Mouse (Mus musculus) WW6 (cell line): ENCODE data around the gene Htra3.

Experiments
- DNase-seq: peaks from one replicate; pipeline ENCODE4 v3.0.0-alpha.2; 2013; ENCODE audit warnings: low read depth, low spot score

Gene Htra3

GRCm38 (mm10) chr5:35695815-35696214 is 16.2 kb upstream of the Htra3 start:
- peak; percentile 26 for DNase-seq

GRCm38 (mm10) chr5:35693638-35694037 is 14.1 kb upstream of the Htra3 start:
- DNase-seq = no peak

GRCm38 (mm10) chr5:35691246-35691645 is 11.7 kb upstream of the Htra3 start:
- DNase-seq = no peak

GRCm38 (mm10) chr5:35690485-35691165 is 11.0 kb upstream of the Htra3 start:
- DNase-seq = no peak

- DNase-seq = no peak
Measured at GRCm38 (mm10) chr5:35689374-35689773, 9.8 kb upstream of the Htra3 start.

GRCm38 (mm10) chr5:35688851-35689250 is 9.3 kb upstream of the Htra3 start:
- DNase-seq = no peak

GRCm38 (mm10) chr5:35687098-35687497 is 7.5 kb upstream of the Htra3 start:
- DNase-seq = no peak

GRCm38 (mm10) chr5:35686336-35686735 is 6.8 kb upstream of the Htra3 start:
- no peak for DNase-seq

GRCm38 (mm10) chr5:35685079-35685478 is 5.5 kb upstream of the Htra3 start:
- DNase-seq = no peak

GRCm38 (mm10) chr5:35680958-35681357 is 1.4 kb upstream of the Htra3 start:
- no peak for DNase-seq

GRCm38 (mm10) chr5:35676964-35677363 is 2.6 kb downstream of the Htra3 start:
- DNase-seq = no peak

- DNase-seq = no peak
Measured at GRCm38 (mm10) chr5:35674081-35674555, 5.5 kb downstream of the Htra3 start.

- no peak for DNase-seq
Measured at GRCm38 (mm10) chr5:35673086-35673485, 6.5 kb downstream of the Htra3 start.

- no peak for DNase-seq
Measured at GRCm38 (mm10) chr5:35672581-35672980, 7.0 kb downstream of the Htra3 start.

GRCm38 (mm10) chr5:35671474-35671891 is 8.1 kb downstream of the Htra3 start:
- DNase-seq = no peak

- DNase-seq = no peak
Measured at GRCm38 (mm10) chr5:35670412-35670801, 9.2 kb downstream of the Htra3 start.

- DNase-seq = no peak
Measured at GRCm38 (mm10) chr5:35669747-35670411, 9.7 kb downstream of the Htra3 start.

- no peak for DNase-seq
Measured at GRCm38 (mm10) chr5:35666152-35666551, 13.4 kb downstream of the Htra3 start.

GRCm38 (mm10) chr5:35662021-35662545 is 17.5 kb downstream of the Htra3 start:
- DNase-seq = no peak

GRCm38 (mm10) chr5:35661210-35661609 is 18.4 kb downstream of the Htra3 start:
- no peak for DNase-seq

GRCm38 (mm10) chr5:35659503-35659902 is 20.1 kb downstream of the Htra3 start:
- DNase-seq = no peak

- no peak for DNase-seq
Measured at GRCm38 (mm10) chr5:35655753-35656485, 23.7 kb downstream of the Htra3 start.
